Mouse (Mus musculus): ENCODE data around the gene Rhcg.

DNA sequence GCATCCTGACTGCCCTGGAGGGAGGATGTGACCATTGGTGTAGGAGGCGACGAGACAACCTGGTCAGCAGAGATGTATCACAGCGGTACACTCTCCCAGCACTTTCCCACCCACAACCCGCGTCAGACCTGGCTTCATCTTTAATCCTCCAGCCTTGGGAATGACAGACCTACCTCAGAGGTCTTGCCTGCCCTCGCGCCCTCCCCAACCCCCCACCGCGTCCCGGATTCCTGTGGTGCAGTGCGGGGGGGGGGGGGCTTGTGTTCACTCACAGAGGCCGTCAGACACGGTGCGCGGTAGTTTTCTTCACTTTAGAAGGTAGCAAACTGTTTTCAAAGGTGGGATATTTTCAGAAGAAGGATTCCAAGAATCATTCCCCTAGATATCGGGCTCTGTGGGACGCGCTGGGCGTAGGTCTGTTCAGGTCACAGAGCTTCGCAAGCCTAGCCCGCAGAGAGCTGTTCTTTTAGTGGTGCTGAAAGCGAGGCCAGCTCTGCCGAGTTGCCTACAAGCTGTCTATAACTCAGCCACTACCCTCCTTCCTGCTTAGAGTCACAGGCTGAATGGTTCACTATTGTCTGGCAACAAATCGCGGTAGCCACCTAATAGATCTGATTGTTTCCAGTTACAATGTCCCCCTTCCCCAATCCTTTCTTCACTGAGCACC is 62.0 kb downstream of the Rhcg start:
- no peak for TF ChIP-seq CTCF (IDR thresholded peaks at IDR 0.05; ENCODE audit: low read depth)
- TF ChIP-seq EP300 (IDR thresholded peaks at IDR 0.05; ENCODE audit: low read depth), result no peak

Measured in liver, postnatal 0 days (tissue).